Mouse (Mus musculus) midbrain, postnatal 0 days (tissue): Measurements from ENCODE around the gene Akr1b10. TPM values are rescaled to one million over a fixed set of nuclear protein-coding genes. Genes with fewer than 3 reads are reported as not detected.

Source experiments
- ATAC-seq: fragments of 200-750 bp; cut with Nextera tagmentation; 2 replicates; pipeline ENCODE4 v1.8.0; 2017; ENCODE audit warnings: moderate number of reproducible peaks, mild to moderate bottlenecking, moderate TSS enrichment, moderate library complexity; ENCODE audit not compliant: low FRiP score
- DNase-seq: peaks from one replicate; pipeline ENCODE4 v3.0.0-alpha.2; 2015; ENCODE audit warnings: low spot score
- H3K27ac ChIP-seq: fragments of 300-500 bp; sonication (generic); 2 replicates; pipeline ENCODE4 v1.5.1; 2014; ENCODE audit warnings: low read depth, mild to moderate bottlenecking, low read length, mixed read lengths
- H3K27me3 ChIP-seq: fragments of 300-500 bp; sonication (generic); 2 replicates; pipeline ENCODE4 v1.6.1; 2014; ENCODE audit warnings: low read length, control low read depth, mixed read lengths; ENCODE audit not compliant: insufficient read depth
- H3K36me3 ChIP-seq: fragments of 300-500 bp; sonication (generic); 2 replicates; pipeline ENCODE4 v1.6.1; 2014; ENCODE audit warnings: low read length, control low read depth, mixed read lengths; ENCODE audit not compliant: insufficient read depth
- H3K4me1 ChIP-seq: fragments of 300-500 bp; sonication (generic); 2 replicates; pipeline ENCODE4 v1.6.1; 2014; ENCODE audit warnings: mild to moderate bottlenecking, control low read depth, antibody characterized with exemption, low read length, mixed read lengths; ENCODE audit not compliant: insufficient read depth
- H3K4me2 ChIP-seq: fragments of 300-500 bp; sonication (generic); 2 replicates; pipeline ENCODE4 v1.6.1; 2014; ENCODE audit warnings: low read depth, mild to moderate bottlenecking, low read length, mixed read lengths; ENCODE audit not compliant: poor library complexity, severe bottlenecking
- H3K4me3 ChIP-seq: fragments of 300-500 bp; sonication (generic); 2 replicates; pipeline ENCODE4 v1.5.1; 2014; ENCODE audit warnings: low read depth, mild to moderate bottlenecking, low read length, moderate library complexity
- H3K9ac ChIP-seq: fragments of 300-500 bp; sonication (generic); replicated peaks from 2 replicates; pipeline ENCODE4 v1.6.1; 2014; ENCODE audit warnings: mild to moderate bottlenecking, low read length, moderate library complexity, mixed read lengths; ENCODE audit not compliant: poor library complexity, severe bottlenecking
- H3K9me3 ChIP-seq: fragments of 300-500 bp; sonication (generic); 2 replicates; pipeline ENCODE4 v1.6.1; 2016; ENCODE audit warnings: low read length, control low read depth
- CTCF ChIP-seq: IDR thresholded peaks from 2 replicates; pipeline ENCODE4 v1.5.1; 2016; ENCODE audit warnings: antibody characterized with exemption, mild to moderate bottlenecking
- WGBS: fragments of 180-500 bp; shearing (Covaris S2); extraction: QIAGEN DNeasy Blood & Tissue Kit; methylation state at CpG from one replicate; pipeline ENCODE4 v1.1.7; 2014; 5-methylcytosine and 5-hydroxymethylcytosine counted together
- polyA plus RNA-seq: library from polyadenylated mRNA; unstranded; fragments of >200 nt; fragmentation: Nextera tagmentation; extraction: Ambion mirVana; gene quantifications from 2 replicates; pipeline ENCODE4 v1.2.1, GENCODE M21; 2015
- total RNA-seq: library from RNA; depleted of rRNA; stranded (reverse); fragments of >200 nt; gene quantifications from 2 replicates; pipeline ENCODE4 v1.2.3, GENCODE M21; 2014; rRNA removed

Gene Akr1b10
- total RNA-seq (9.5 and 13.8 TPM in 2 replicates), polyA plus RNA-seq (15.0 and 15.4 TPM in 2 replicates)

DNA sequence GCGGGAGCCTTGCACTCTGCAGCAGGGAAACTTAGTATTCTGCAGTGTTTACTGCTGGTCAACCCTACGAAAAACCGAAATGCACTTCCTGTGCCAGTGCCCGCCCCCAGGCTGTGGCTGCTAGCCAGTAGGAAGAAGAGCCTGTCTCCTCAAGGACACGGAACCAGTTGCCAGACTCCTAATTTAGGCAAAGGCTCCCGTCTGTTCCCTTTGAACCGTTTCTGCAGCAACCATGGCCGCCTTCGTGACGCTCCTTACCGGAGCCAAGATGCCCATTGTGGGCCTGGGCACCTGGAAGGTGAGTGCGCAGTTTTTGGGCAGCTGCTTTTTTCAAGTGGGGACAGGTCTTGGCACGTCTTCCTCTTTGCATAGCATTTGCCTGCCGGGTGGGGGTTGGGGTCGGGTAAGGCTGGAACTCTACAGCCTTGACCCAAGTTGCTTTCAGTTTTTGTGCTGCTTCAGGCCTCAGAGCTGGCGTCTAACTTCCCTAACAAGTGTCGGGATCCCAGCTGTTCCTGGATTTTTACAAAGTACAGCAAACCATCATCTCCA lies at the start of gene Akr1b10:
Gene Akr1b10 (plus strand): TSS at position 109 of the 552 bp plus-strand sequence.
- ATAC-seq (peak; percentile 78), DNase-seq (peak; percentile 86)
- H3K4me3 ChIP-seq = peak within 1 kb of the TSS; percentile 34
- TF ChIP-seq CTCF = no peak
- no peaks in the 10 kb centered on the region for H3K4me1 ChIP-seq
- no peaks in the 10 kb centered on the region for H3K36me3 ChIP-seq
- no peaks in the 10 kb centered on the region for H3K27me3 ChIP-seq
- H3K27ac ChIP-seq = peak within 1 kb of the TSS; percentile 32
- peak within 1 kb of the TSS; percentile 19 for H3K9ac ChIP-seq
- H3K4me2 ChIP-seq = peak within 1 kb of the TSS; percentile 57
- H3K9me3 ChIP-seq = no peaks in the 10 kb centered on the region
- 2% methylated on average over 17 of the region's 17 CpGs for WGBS

- no peak for TF ChIP-seq CTCF
- H3K9ac ChIP-seq = no peak overlapping the region
- no peaks in the 10 kb centered on the region for H3K9me3 ChIP-seq
- WGBS = 86% methylated on average over 5 of the region's 5 CpGs
- H3K27me3 ChIP-seq = no peaks in the 10 kb centered on the region
- H3K4me1 ChIP-seq = no peaks in the 10 kb centered on the region
- H3K27ac ChIP-seq = no peak overlapping the region
- no peak for ATAC-seq
- H3K36me3 ChIP-seq = no peaks in the 10 kb centered on the region
- no peak overlapping the region for H3K4me2 ChIP-seq
- no peak overlapping the region for H3K4me3 ChIP-seq
- DNase-seq = no peak
Measured at GRCm38 (mm10) chr6:34334673-34335072, 49.3 kb upstream of the Akr1b10 start.

DNA sequence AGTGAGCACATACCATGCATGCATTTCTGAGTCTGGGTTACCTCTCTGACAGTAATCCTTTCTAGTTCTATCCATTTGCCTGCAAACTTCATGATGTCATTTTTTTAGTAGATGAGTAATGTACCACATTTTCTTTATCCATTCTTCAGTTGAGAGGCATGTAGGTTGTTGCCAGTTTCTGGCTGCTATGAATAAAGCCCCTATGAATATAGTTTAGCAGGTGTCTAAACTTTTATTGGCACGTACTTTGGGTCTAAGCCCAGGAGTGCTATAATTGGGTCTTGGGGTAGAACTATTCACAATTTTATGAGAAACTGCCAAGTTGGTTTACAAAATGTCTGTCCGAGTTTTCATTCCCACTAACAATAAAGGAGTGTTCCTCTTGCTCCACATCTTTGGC lies 46.2 kb upstream of the Akr1b10 start:
- H3K9me3 ChIP-seq = no peaks in the 10 kb centered on the region
- H3K27ac ChIP-seq = no peak overlapping the region
- DNase-seq = no peak
- no peak overlapping the region for H3K4me2 ChIP-seq
- no peak for TF ChIP-seq CTCF
- ATAC-seq = no peak
- H3K36me3 ChIP-seq = no peaks in the 10 kb centered on the region
- H3K9ac ChIP-seq = no peak overlapping the region
- 80% methylated on average over 2 of the region's 2 CpGs for WGBS
- no peaks in the 10 kb centered on the region for H3K27me3 ChIP-seq
- no peaks in the 10 kb centered on the region for H3K4me1 ChIP-seq
- H3K4me3 ChIP-seq = no peak overlapping the region

- 86% methylated on average over 4 of the region's 4 CpGs for WGBS
- DNase-seq = no peak
- H3K9me3 ChIP-seq = no peaks in the 10 kb centered on the region
- no peaks in the 10 kb centered on the region for H3K4me1 ChIP-seq
- TF ChIP-seq CTCF = no peak
- H3K36me3 ChIP-seq = no peaks in the 10 kb centered on the region
- H3K4me3 ChIP-seq = no peak overlapping the region
- H3K27me3 ChIP-seq = no peaks in the 10 kb centered on the region
- no peak overlapping the region for H3K4me2 ChIP-seq
- no peak overlapping the region for H3K27ac ChIP-seq
- ATAC-seq = no peak
- no peak overlapping the region for H3K9ac ChIP-seq
Measured at GRCm38 (mm10) chr6:34341991-34342390, 42.0 kb upstream of the Akr1b10 start.

DNA sequence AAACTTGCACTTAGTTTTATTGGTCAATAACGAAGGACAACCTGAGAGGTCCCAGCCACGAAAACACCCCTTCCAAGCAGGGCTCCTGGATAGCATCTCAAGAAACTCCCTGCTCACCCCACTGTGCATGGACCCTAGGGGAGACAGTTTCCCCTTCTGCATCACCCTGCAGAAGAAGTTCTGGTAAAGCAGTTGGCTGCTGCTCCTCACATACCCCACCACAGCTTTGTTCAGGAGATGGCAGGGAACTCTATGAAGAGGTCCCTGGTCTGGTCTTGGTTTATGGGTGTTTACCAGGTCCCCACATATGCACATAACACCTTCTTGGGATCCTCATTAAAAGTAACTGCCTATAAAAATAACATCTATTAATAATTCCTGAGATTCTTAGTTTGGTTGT lies 41.5 kb upstream of the Akr1b10 start:
- TF ChIP-seq CTCF = no peak
- no peaks in the 10 kb centered on the region for H3K36me3 ChIP-seq
- no peak overlapping the region for H3K4me2 ChIP-seq
- H3K9ac ChIP-seq = no peak overlapping the region
- no peaks in the 10 kb centered on the region for H3K9me3 ChIP-seq
- no peaks in the 10 kb centered on the region for H3K4me1 ChIP-seq
- H3K4me3 ChIP-seq = no peak overlapping the region
- no peak overlapping the region for H3K27ac ChIP-seq
- H3K27me3 ChIP-seq = no peaks in the 10 kb centered on the region
- ATAC-seq (no peak), DNase-seq (no peak)
- 91% methylated on average over 2 of the region's 2 CpGs for WGBS

- no peak overlapping the region for H3K9ac ChIP-seq
- H3K4me1 ChIP-seq = no peaks in the 10 kb centered on the region
- H3K27ac ChIP-seq = no peak overlapping the region
- H3K36me3 ChIP-seq = no peaks in the 10 kb centered on the region
- TF ChIP-seq CTCF = no peak
- no peak overlapping the region for H3K4me3 ChIP-seq
- ATAC-seq (no peak), DNase-seq (no peak)
- no peak overlapping the region for H3K4me2 ChIP-seq
- 80% methylated on average over 6 of the region's 6 CpGs for WGBS
- H3K27me3 ChIP-seq = no peaks in the 10 kb centered on the region
- H3K9me3 ChIP-seq = no peaks in the 10 kb centered on the region
Measured at GRCm38 (mm10) chr6:34343426-34343825, 40.6 kb upstream of the Akr1b10 start.
